Mouse (Mus musculus) frontal cortex, postnatal 10 days (tissue): ENCODE data around the gene Usp31.
A peak's percentile ranks its signal among the peaks of the same experiment; 100 is the strongest.

Experiments used
- DNase-seq, 2 experiments: peaks; one replicate each; pipeline ENCODE4 v3.0.0; 2022; ENCODE audit warnings: low spot score in 2 of 2, mixed read lengths in 1 of 2

Gene Usp31

GRCm38 (mm10) chr7:121707073-121707667 is at the start of gene Usp31:
Gene Usp31 (minus strand): TSS chr7:121707253.
- DNase-seq, result peak; percentile 94 to 95

- no peak for DNase-seq
These were observed 47.7 kb upstream of the Usp31 start for GRCm38 (mm10) chr7:121754748-121755147.

GRCm38 (mm10) chr7:121750244-121750643 is 43.2 kb upstream of the Usp31 start:
- no peak for DNase-seq

- DNase-seq, result no peak
These were observed 30.7 kb upstream of the Usp31 start for GRCm38 (mm10) chr7:121737511-121738415.

GRCm38 (mm10) chr7:121734171-121734831 is 27.2 kb upstream of the Usp31 start, which contains the start of gene Scnn1g:
Gene Scnn1g (plus strand): TSS chr7:121734479.
- DNase-seq, result peak; percentile 66 to 84

GRCm38 (mm10) chr7:121730225-121730624 is 23.2 kb upstream of the Usp31 start:
- DNase-seq, result no peak

GRCm38 (mm10) chr7:121717031-121717430 is 10.0 kb upstream of the Usp31 start:
- DNase-seq, result peak; percentile 13 to 21

- no peak for DNase-seq
These were observed 4.1 kb upstream of the Usp31 start for GRCm38 (mm10) chr7:121711171-121711570.

- DNase-seq, result peak; percentile 48 to 54
These were observed 511 bp downstream of the Usp31 start for GRCm38 (mm10) chr7:121706411-121707072.

- no peak for DNase-seq
These were observed 2.0 kb downstream of the Usp31 start for GRCm38 (mm10) chr7:121705051-121705450.

GRCm38 (mm10) chr7:121701983-121702382 is 5.1 kb downstream of the Usp31 start:
- DNase-seq, result no peak

- no peak for DNase-seq
These were observed 6.6 kb downstream of the Usp31 start for GRCm38 (mm10) chr7:121700480-121700879.

GRCm38 (mm10) chr7:121699218-121699617 is 7.8 kb downstream of the Usp31 start:
- no peak for DNase-seq

GRCm38 (mm10) chr7:121697574-121697973 is 9.5 kb downstream of the Usp31 start:
- no peak for DNase-seq

GRCm38 (mm10) chr7:121697170-121697569 is 9.9 kb downstream of the Usp31 start:
- DNase-seq, result no peak

GRCm38 (mm10) chr7:121691803-121692202 is 15.2 kb downstream of the Usp31 start:
- no peak for DNase-seq

GRCm38 (mm10) chr7:121689338-121689737 is 17.7 kb downstream of the Usp31 start:
- DNase-seq, result no peak

- no peak for DNase-seq
These were observed 21.7 kb downstream of the Usp31 start for GRCm38 (mm10) chr7:121685140-121685984.

- DNase-seq, result no peak
These were observed 25.9 kb downstream of the Usp31 start for GRCm38 (mm10) chr7:121681191-121681590.

GRCm38 (mm10) chr7:121677105-121677753 is 29.8 kb downstream of the Usp31 start:
- no peak for DNase-seq
